Comparison of ENCODE assay signal across 9 mouse cellular contexts in the genomic region with DNA sequence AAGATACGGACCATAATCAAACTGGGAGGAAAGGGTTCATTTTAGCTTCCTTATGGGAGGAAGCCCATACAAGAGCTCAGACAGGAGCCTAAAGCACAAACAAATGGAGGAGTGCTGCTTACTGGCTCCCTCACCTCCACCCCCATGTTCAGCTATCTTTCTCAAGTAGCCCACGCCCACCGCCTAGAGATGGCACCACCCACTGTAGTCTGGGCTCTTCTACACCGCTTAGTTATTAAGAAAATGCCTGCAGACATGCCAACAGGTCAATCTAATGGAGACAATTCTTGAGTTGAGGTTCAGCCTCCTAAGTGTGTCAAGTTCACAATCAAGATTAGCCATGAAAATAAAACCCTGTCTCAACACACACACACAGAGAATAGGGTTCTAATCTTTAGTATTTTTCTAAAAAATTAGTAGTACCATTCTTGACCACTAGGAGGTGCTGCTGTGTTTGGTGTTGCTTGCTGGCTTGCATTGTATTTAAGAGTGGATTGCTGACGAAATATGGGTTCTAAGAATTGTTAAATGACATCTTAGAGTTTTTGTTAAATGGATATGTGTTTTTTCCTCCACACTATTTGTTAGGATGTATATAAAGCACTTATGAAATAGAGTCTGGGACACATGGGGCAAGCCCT. TPM values are rescaled to one million over a fixed set of nuclear protein-coding genes. Genes with fewer than 3 reads are reported as not detected.
DNase-seq lines count a peak whose midpoint lies in the region; ATAC-seq lines count a peak whose summit lies in the region.
"Had no signal": no experiment of that assay in that cellular context is flagged by ENCODE, and none has a peak within 500 bp of the region (broad histone marks: within the 10 kb centered on the region; RNA-seq: fewer than 3 reads in every experiment).

No protein-coding gene starts in this region.

- no peaks in the 10 kb centered on the region for H3K27me3 ChIP-seq in forebrain, embryonic 11.5 days (ENCODE audit: control insufficient read depth, insufficient read depth, low read length)
- H3K27me3 ChIP-seq in forebrain, embryonic 10.5 days (ENCODE audit: poor library complexity, severe bottlenecking), result no peaks in the 10 kb centered on the region
- no peaks in the 10 kb centered on the region for H3K27me3 ChIP-seq in neural tube, embryonic 12.5 days (replicated peaks)
- H3K27me3 ChIP-seq in forebrain, embryonic 15.5 days, result no peaks in the 10 kb centered on the region

- 75% methylated on average over 5 of the region's 5 CpGs for WGBS in forebrain, embryonic 11.5 days
- 78% methylated on average over 5 of the region's 5 CpGs for WGBS in forebrain, embryonic 10.5 days
- 82% methylated on average over 5 of the region's 5 CpGs for WGBS in neural tube, embryonic 12.5 days
- WGBS in forebrain, embryonic 15.5 days, result 75% methylated on average over 5 of the region's 5 CpGs

- H3K4me1 ChIP-seq in forebrain, embryonic 11.5 days (replicated peaks; ENCODE audit: control insufficient read depth, insufficient read depth, low read length), result no peaks in the 10 kb centered on the region
- H3K4me1 ChIP-seq in forebrain, embryonic 10.5 days, result peaks cover 20% of the 10 kb centered on the region
- peaks cover 12% of the 10 kb centered on the region; the same call in 1 of the 2 replicates for H3K4me1 ChIP-seq in neural tube, embryonic 12.5 days
- 0 out of 2 replicates have a peak, but pooled peaks cover under 1% of the 10 kb centered on the region for H3K4me1 ChIP-seq in forebrain, embryonic 15.5 days

- peak; percentile 33; the same call in 1 of the 2 replicates for ATAC-seq in forebrain, embryonic 11.5 days (replicated peaks; ENCODE audit: low FRiP score)
- peak; percentile 29 for ATAC-seq in neural tube, embryonic 12.5 days (ENCODE audit: low FRiP score, low read depth)
- peak; percentile 44 for ATAC-seq in forebrain, embryonic 15.5 days (replicated peaks)

- H3K4me2 ChIP-seq in forebrain, embryonic 11.5 days (ENCODE audit: low read depth, low read length, severe bottlenecking), result no peak overlapping the region
- H3K4me2 ChIP-seq in neural tube, embryonic 12.5 days (replicated peaks), result no peak overlapping the region
- H3K4me2 ChIP-seq in forebrain, embryonic 15.5 days (replicated peaks), result no peak overlapping the region

- no peaks in the 10 kb centered on the region for H3K9me3 ChIP-seq in forebrain, embryonic 11.5 days (ENCODE audit: control insufficient read depth, low read length)
- H3K9me3 ChIP-seq in forebrain, embryonic 10.5 days, result no peaks in the 10 kb centered on the region
- H3K9me3 ChIP-seq in neural tube, embryonic 12.5 days, result no peaks in the 10 kb centered on the region
- no peaks in the 10 kb centered on the region for H3K9me3 ChIP-seq in forebrain, embryonic 15.5 days

- DNase-seq in forebrain, embryonic 11.5 days (ENCODE audit: low spot score), result no peak
- DNase-seq in forebrain, embryonic 10.5 days (ENCODE audit: extremely low spot score, low spot score), result no peak
- DNase-seq in neural tube, embryonic 10.5 days (ENCODE audit: extremely low spot score, low spot score), result no peak
- no peak for DNase-seq in right cerebral cortex, adult 2 months (ENCODE audit: low spot score in 2 of 2)
- no peak for DNase-seq in gastrocnemius, postnatal 25 days
- DNase-seq in kidney, postnatal 4 days, result no peak
- DNase-seq: kidney, adult 8-10 months had no signal

- H3K27ac ChIP-seq in forebrain, embryonic 11.5 days (ENCODE audit: low read depth, low read length), result no peak overlapping the region
- no peak overlapping the region for H3K27ac ChIP-seq in forebrain, embryonic 10.5 days
- H3K27ac ChIP-seq in neural tube, embryonic 12.5 days, result no peak overlapping the region
- no peak overlapping the region for H3K27ac ChIP-seq in forebrain, embryonic 15.5 days (replicated peaks)

- peaks cover 2% of the 10 kb centered on the region; the same call in 1 of the 2 replicates for H3K36me3 ChIP-seq in forebrain, embryonic 11.5 days (ENCODE audit: control insufficient read depth, insufficient read depth, low read length)
- H3K36me3 ChIP-seq in forebrain, embryonic 10.5 days (replicated peaks), result peaks cover 68% of the 10 kb centered on the region
- H3K36me3 ChIP-seq in neural tube, embryonic 12.5 days, result peaks cover 25% of the 10 kb centered on the region
- peaks cover 7% of the 10 kb centered on the region; the same call in 1 of the 2 replicates for H3K36me3 ChIP-seq in forebrain, embryonic 15.5 days

- no peak overlapping the region for H3K4me3 ChIP-seq in forebrain, embryonic 11.5 days (ENCODE audit: low read depth, low read length)
- no peak overlapping the region for H3K4me3 ChIP-seq in forebrain, embryonic 10.5 days
- no peak overlapping the region for H3K4me3 ChIP-seq in neural tube, embryonic 12.5 days
- no peak overlapping the region for H3K4me3 ChIP-seq in forebrain, embryonic 15.5 days

- H3K9ac ChIP-seq in forebrain, embryonic 11.5 days (ENCODE audit: low read length), result no peak overlapping the region
- H3K9ac ChIP-seq in neural tube, embryonic 12.5 days, result no peak overlapping the region
- H3K9ac ChIP-seq in forebrain, embryonic 15.5 days (replicated peaks), result no peak overlapping the region

RNA-seq across cellular contexts. Expression of a gene that starts 6.3 kb away (rescaled TPM):
- 51.9 and 53.3 TPM in 2 replicates for polyA plus RNA-seq in forebrain, embryonic 11.5 days (2014; fragmentation: Nextera tagmentation; extraction: Ambion mirVana)
- polyA plus RNA-seq in forebrain, embryonic 10.5 days (2016; fragmentation: Nextera tagmentation; extraction: Ambion mirVana), result 49.1 and 52.2 TPM in 2 replicates
- 45.2 and 45.3 TPM in 2 replicates for polyA plus RNA-seq in neural tube, embryonic 12.5 days (2016; fragmentation: Nextera tagmentation; extraction: Ambion mirVana)
- polyA plus RNA-seq in forebrain, embryonic 15.5 days (2015; fragmentation: Nextera tagmentation; extraction: Ambion mirVana), result 27.3 and 28.1 TPM in 2 replicates
- 10 to 100 TPM; 14.3 to 20.5 TPM for total RNA-seq in gastrocnemius, postnatal 25 days (2021)

RNA-seq across cellular contexts. Expression of a gene that starts 29.4 kb away (rescaled TPM):
- 11.9 and 12.4 TPM in 2 replicates for polyA plus RNA-seq in forebrain, embryonic 11.5 days (2014; fragmentation: Nextera tagmentation; extraction: Ambion mirVana)
- 3.1 and 3.3 TPM in 2 replicates for polyA plus RNA-seq in forebrain, embryonic 10.5 days (2016; fragmentation: Nextera tagmentation; extraction: Ambion mirVana)
- 29.2 and 30.2 TPM in 2 replicates for polyA plus RNA-seq in neural tube, embryonic 12.5 days (2016; fragmentation: Nextera tagmentation; extraction: Ambion mirVana)
- 32.8 and 34.0 TPM in 2 replicates for polyA plus RNA-seq in forebrain, embryonic 15.5 days (2015; fragmentation: Nextera tagmentation; extraction: Ambion mirVana)
- total RNA-seq in gastrocnemius, postnatal 25 days (2021), result not detected

RNA-seq across cellular contexts. Expression of a gene that starts 29.4 kb away (rescaled TPM):
- polyA plus RNA-seq in forebrain, embryonic 11.5 days (2014; fragmentation: Nextera tagmentation; extraction: Ambion mirVana), result 14.5 and 16.8 TPM in 2 replicates
- polyA plus RNA-seq in forebrain, embryonic 10.5 days (2016; fragmentation: Nextera tagmentation; extraction: Ambion mirVana), result 22.5 and 23.5 TPM in 2 replicates
- 13.6 and 14.2 TPM in 2 replicates for polyA plus RNA-seq in neural tube, embryonic 12.5 days (2016; fragmentation: Nextera tagmentation; extraction: Ambion mirVana)
- polyA plus RNA-seq in forebrain, embryonic 15.5 days (2015; fragmentation: Nextera tagmentation; extraction: Ambion mirVana), result 9.1 and 12.8 TPM in 2 replicates
- total RNA-seq in gastrocnemius, postnatal 25 days (2021), result 10 to 100 TPM; 19.1 to 20.7 TPM
